Mouse (Mus musculus) urinary bladder, postnatal 36 days (tissue): ENCODE data around the gene Stim1.
A peak's percentile ranks its signal among the peaks of the same experiment; 100 is the strongest.
"Not testable (repeated sequence)": the region's sequence is repeated elsewhere in the genome, so short reads cannot be mapped to it uniquely, and the experiment has no call there.

Source experiments
- DNase-seq, 2 experiments: peaks; one replicate each; pipeline ENCODE4 v3.0.0; 2022; ENCODE audit warnings: low spot score in 2 of 2, mixed read lengths in 1 of 2

Stim1 gene

DNA sequence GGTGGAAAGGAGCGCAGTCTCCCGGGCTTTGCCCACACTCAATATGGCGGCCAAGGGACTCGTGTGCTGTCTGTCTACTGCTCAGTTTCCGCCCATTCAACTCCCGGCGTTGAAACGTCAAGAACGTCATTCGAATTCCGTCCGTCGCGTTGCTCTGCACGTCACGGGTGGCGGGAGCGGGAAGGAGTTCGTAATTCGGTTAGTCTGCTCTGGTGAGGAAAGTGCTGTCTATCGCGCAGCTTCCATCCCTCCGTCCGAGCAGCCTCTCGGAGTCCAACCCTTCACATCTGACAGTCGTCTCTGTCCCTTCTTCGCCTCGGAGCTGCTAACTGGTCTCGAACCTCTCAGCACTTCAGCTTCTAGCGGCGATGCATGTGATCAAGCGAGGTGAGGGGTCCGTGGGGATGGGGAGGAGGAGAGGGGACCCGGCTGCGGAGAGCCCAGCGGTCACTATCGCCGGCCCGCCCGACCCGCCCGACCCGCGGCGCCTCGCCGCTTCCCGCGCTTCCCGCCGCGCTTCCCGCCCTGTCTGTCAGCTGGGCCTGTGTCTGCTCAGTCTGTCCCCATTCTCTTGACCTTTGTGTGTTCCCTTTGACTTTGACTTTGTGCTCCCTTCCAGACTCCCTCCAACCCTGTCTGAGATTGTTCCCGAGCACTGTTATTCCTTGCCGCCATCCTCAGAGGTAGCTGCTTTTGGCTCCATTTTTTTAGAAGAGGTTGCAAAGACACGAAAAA is 174.2 kb downstream of the Stim1 start, which contains the start of gene Rrm1:
Rrm1 (plus strand) TSS at position 39 of the 735 bp plus-strand sequence.
- peak; percentile 95 to 96 for DNase-seq

DNA sequence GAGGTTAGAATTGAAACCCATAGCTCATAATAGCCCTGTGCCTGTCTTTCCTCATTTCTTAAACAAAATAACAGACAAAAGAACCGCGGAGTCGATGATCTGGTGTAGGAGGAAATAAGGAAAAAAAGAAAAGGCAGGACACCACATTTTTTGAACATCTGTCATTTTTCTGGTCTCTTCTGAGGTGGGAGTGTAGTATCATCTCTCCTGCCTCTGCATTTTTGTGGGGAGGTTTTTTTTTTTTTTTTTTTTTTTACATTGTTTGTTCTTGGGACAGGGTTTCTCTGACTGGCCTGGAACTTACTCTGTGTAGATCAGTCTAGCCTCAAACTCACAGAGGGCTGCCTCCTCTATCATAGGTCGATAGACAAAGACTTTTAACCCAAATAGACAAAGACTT is 174.8 kb downstream of the Stim1 start:
- no peak for DNase-seq

DNA sequence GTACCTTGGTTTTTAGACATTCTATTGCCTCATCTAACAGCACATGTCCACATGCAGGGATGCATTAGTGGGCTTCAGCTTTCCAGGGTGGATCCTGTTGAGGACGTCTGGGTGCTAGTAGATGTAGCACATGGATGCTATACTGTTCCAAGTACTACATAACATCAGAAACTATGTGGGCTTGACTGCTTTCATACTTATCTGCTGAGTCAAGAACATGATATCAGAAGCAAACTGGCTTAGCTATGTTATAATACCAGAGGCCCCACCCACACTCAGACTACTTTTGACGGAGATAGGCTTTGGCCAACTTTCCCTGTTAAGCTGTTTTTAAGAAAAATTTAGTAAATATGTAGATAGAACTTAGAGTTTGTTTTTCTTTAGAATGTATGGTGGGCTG is 176.7 kb downstream of the Stim1 start:
- no peak for DNase-seq

DNA sequence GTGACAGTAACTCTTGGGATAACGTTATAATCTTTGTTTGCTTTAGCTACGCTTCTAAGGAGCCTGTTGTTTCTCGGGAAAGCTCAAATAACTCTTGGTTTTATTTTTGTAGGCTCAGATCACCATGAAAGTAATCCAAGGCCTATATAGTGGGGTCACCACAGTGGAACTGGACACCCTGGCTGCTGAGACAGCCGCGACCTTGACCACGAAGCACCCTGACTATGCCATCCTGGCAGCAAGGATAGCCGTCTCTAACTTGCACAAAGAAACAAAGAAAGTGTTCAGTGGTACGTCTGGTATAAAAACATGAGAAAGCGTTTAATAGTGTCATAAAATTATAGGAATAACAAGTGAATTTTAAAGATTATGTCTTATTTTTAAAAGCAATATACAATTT is 178.8 kb downstream of the Stim1 start:
- DNase-seq, result no peak

DNA sequence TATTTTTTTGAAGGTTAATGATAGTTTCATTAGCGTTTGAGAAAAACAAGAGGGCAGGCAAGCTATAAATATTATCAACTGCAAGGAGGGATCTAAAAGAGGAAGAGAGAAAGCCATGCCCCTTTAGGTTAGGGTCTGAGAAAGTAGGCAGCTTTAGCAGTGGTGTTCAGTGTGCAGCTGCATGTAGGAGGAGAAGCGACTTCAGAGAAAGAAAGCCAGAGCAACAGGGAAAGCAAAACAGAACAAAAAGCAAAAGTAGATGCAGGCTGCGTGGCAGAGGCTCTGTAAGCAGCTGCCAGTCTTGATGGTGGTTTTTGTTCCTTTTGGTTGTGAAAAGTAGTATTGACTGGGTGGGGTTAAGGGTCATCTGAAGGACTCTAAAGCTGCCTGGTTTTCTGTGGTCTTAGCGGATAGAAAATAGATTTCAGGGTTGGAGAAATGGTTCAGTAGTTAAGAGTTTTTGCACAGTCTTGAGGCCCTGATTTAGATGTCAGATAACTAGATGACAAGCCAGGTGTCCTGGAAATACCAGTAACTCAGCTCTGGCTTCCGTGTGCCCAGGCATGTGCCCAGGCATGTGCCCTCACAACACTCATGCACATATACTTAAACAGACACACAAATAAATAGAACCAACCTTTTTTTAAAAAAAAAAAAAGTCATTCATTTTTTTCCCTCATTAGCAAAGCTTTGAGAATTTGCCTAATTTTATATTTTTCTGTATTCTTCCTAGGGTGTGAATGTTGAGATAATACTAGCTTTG is 191.2 kb downstream of the Stim1 start:
- DNase-seq, result peak in 1 of 2 experiments; percentile 32

DNA sequence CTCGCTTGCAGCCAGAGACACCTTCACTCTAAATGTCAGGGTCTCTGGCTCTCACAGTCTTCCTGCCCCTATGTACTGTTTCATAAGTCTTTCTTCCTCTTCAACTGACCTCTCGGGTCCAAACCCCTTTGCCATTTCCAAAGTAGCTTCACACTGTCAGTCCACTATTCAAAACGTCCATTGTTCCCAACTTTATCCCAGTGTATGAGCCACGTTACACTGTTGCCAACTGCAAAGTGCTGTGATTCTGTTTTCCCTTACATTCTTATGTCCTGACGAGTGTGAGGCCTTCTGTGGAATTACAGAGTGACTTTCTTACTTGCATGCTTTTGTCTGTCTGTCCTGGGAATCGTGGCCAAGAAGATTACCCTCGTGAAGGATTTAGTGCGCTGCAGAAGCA is 200.0 kb downstream of the Stim1 start:
- no peak for DNase-seq

DNA sequence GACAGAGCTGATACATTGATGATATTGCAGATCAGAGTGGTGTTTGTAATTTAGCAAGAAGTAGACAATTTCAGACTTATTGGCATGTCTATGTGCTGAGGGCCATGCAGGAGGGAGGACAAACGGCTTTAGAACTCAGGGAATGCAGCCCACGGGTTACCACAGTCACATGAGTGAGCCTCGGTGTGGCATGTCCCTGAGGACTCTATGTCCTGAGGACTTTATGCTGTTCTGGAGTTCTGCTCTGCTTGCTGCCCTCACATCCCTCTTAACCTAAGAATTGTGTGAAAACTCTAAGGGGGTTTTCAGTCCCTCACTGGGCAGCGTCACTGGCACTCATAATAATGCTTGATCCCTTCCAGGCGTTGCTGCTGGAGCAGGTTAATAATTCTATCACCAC is 205.1 kb downstream of the Stim1 start:
- DNase-seq, result no peak

DNA sequence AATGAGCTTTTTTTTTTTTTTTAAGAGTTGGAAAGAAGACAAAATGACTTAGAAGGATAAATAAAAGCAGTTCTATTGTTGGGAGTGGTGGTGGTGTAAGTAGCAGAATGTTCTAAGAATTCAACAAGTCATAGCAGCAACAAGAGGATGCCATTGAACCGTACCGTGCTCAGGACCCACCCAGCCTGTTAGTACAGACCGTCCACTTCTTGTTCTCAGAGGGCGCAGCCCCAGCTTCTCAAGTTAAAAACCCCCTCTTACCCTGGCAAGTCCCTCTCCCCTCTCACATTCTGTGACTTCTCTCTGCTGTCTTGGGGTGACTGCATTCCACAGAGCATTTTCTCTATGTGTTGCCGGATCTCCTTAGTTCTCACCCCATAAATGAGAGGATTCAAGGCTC is 209.0 kb downstream of the Stim1 start:
- DNase-seq, result no peak

DNA sequence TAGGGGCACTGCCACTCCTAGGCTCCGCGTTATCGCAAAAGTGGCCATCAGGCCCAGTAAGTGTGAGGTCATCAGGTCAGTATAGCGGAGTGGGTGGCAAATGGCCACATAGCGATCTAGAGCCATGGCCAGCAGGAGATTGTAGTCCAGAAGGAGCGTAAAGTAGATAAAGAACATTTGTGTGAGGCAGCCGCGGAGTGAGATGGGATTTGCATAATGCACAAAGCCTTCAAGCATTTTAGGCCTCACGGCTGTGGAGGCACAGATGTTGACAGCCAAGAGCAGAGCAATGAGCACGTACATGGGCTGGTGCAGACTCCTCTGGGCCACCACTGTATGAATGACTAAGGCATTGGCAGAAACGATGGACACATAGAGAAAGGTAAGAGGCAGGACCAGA is 209.8 kb downstream of the Stim1 start:
- DNase-seq, result no peak

DNA sequence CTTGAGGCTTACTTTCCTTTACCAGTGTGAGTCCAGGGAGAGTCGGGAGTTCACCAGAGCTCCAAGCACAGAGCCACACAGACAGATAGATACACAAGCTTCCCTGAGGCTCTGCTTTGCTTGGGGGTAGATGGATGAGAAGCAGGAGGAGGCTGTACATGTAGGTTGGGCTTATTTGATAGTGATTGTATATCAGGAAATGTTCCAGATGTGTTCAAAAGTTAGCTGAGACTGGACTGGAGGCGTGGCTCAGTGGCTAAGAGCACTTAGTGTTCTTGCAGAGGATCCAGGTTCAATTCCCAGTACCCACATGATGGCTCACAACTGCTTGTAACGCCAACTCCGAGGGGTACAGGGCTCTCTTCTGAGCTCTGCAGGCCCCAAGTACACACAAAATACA is 210.8 kb downstream of the Stim1 start:
- DNase-seq, result no peak

DNA sequence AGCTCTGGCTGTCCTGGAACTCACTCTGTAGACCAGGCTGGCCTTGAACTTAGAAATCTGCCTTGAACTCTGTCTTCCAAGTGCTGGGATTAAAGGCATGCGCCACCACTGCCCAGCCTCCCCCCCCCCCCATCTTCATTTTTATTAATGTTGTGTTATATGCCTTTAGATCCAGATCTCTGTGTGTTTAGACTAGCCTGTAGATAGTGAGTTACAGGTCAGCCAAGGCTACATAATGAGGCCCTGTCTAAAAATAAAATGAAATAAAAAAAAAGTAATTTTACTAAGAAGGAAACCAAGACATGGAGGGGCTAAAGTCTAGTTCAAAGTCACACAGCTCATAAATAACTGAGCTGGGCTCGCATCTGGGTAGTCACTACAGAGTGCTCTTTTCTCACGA is 211.3 kb downstream of the Stim1 start:
- DNase-seq, result no peak

DNA sequence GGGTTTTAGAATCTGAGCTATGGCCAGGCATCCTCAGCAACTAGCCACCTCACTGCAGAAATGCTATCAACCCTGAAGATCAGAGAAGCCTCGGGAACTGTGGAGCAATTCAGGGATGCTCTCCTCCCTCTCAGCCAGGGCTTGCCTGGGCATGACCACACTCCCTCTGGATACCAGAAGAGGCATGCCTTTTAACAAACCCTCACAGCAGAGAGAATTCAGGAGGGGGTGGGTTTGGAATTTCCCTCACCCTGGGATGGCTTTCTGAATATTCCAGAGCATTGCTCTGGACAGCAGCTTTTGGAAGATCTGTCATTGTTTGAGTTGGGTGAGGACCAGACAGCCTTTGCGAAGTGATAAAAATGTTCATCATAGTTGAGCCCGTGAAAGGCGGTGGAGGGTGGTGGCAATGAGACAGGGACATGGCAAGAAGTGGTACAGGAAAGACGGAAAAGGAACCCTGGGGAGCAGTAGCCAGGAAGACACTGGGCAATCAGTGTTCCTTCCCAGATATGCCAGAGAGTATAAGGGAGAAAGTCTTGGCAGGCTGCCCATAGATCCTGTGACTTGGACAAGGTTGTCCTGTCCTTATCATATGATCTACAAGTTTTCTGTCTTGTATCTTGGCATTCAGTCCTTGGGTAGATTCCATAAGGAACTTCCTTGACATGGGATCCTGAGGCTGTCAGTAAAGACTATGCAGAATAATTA is 211.9 kb downstream of the Stim1 start:
- DNase-seq, result no peak

DNA sequence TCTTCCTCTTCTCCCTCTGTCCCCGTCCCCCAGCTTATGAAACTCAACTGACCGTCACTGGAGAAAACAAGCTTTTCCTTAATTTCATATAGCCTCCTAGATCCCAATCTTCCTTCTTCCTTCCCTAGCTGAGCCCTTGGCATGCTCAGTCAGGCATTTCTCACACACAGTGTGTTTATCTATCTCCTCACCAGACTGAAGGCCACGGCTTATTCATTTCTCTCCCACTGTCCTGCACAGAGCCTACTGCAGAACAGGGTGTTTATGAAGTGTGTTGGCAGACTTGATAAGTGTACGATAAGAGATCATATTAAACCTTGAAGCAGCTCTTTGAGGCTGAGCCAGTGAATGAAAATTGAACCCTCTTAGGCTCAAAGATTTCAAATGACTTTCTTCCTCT is 213.2 kb downstream of the Stim1 start:
- DNase-seq, result no peak

DNA sequence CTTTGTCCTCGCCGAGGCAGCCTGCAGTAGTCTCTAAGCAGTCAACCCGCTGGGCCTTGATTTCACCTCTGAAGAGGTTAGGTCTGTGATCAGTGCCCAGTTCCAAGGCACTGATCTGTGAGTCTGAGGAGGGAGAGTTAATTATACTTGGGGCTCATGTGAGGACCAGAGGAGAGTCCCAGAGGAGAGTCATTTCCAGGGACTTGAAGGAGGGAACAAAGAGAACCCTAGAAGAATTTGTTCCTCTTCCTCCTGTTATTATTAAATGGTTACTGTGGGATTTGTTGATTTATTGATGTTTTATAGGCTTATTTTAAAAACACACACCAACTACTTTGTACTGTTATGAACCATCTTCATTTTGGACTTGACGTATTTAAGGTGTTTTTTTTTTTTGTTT is 214.0 kb downstream of the Stim1 start, which contains the start of gene Olfr543:
Olfr543 (minus strand) TSS at position 101 of the 400 bp plus-strand sequence.
- DNase-seq, result no peak

DNA sequence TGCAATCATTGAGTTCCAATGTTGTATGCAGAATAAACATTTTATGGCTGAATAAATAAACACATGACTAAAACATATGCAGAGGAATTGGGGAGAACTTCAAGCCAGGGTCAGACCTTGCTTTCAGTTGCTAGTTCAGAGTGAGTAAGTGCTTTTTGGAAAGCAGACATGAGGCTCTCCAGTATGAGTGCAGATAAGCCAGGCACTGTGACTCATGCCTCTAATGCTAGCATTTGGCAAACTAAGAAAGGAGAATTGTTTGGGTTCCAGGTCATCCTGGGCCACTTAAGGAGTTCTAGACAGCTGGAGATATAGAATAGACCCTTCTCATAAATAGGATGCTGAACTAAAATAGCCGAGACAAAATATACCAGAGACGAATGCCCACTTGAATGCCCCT is 216.1 kb downstream of the Stim1 start:
- DNase-seq, result no peak

DNA sequence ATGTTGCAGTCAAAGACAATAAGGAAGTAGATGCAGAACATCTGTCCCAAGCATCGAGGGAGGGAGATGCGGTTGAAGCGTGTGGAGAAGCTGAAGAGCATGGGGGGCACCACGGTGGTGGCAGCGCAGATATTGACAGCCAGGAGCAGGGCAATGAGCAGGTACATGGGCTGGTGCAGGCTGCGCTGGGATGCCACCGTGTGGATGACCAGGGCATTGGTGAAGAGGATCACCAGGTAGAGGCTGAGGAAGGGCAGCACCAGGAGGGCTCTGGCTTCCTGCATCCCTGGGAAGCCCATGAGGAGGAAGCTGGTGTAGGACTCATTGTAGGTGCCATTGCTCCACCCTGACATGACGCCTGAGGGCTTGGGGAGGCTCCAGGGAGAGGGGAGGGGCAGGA is 217.2 kb downstream of the Stim1 start:
- not testable (repeated sequence) for DNase-seq

DNA sequence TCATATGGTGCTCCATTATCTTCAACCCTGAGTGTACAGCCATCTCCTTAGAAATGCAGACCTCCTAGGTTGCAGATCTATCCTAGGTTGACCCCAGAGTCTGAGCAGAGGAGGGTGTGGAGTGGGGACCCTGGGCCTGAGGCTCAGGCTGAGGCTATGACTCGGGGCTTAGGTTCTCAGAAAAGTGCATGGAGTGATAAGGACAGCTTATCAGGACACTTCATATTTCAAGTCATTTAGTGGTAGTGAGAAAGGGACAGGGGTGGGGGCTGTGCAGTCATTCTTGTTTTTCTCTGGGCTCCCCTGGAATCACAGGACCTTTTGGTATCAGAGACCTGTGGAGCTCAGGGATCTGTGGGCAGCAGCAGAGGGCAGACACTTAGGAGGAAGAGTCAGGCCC is 218.5 kb downstream of the Stim1 start:
- DNase-seq, result no peak
